Mouse (Mus musculus): ENCODE measurements around the gene Pradc1.

- TF ChIP-seq CTCF (IDR thresholded peaks at IDR 0.05; ENCODE audit: insufficient read depth, low read depth, low read length) (peak; percentile 96), POLR2A (IDR thresholded peaks at IDR 0.05; ENCODE audit: insufficient read depth, low read depth, low read length) (no peak)
These were observed 40.9 kb downstream of the Pradc1 start for GRCm38 (mm10) chr6:85410771-85411273.

Measured in olfactory bulb, adult 2 months (tissue).